Mouse (Mus musculus) fat pad, adult 2 months (tissue): Measurements from ENCODE around the gene Lrp10.

Experiments
- DNase-seq: peaks from one replicate; pipeline ENCODE4 v3.0.0-alpha.2; 2011; ENCODE audit warnings: low read depth, low spot score; ENCODE audit errors: extremely low read depth

The Lrp10 gene

DNA sequence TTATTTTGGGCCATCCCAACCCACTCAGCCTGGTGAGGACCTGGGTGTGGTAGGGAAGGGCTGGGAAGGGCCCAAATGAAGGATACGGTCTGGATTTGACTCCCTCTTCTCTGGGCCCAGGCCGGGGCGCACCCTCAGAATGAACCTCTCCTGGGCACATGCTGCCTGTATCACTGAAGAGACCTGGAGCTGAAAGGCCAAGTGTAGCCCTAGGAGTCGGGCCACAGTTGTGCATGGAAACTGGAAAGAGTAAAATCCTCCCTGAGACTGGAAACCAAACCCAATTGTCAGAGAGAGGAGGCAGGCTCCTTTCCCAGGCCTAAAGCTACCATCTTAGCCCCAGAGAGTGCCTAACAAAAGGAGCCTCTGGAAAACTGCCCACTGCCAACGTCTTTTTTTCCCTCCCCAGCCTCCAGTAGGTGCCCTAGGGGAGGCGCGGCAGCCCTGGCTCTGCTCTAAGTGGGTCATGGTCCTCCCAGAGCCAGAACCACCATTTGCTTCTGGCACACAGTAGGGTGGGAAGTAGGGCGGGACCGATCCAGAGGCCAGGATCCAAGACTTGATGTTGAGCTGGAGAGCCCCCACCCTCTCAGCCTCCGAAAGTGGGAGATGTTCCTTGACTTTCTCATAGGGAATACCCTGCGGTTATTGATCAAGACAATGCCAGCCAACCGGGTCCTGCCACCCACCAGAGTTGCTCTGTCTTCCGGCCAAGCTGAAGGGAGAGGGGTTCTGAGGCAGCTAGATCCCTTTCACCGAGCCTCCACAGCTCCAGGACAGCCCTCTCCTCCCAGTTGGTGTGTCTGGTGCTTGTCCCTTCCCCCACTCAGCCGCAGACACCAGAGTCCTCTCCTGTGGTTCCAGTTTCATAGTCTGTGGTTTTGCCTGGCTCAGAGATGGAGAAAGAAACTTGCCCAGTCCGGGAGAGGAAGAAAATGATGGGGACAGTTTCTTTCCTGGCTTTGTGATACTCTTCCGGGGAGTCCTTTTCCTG, 30.8 kb upstream of the Lrp10 start:
- DNase-seq, result no peak

DNA sequence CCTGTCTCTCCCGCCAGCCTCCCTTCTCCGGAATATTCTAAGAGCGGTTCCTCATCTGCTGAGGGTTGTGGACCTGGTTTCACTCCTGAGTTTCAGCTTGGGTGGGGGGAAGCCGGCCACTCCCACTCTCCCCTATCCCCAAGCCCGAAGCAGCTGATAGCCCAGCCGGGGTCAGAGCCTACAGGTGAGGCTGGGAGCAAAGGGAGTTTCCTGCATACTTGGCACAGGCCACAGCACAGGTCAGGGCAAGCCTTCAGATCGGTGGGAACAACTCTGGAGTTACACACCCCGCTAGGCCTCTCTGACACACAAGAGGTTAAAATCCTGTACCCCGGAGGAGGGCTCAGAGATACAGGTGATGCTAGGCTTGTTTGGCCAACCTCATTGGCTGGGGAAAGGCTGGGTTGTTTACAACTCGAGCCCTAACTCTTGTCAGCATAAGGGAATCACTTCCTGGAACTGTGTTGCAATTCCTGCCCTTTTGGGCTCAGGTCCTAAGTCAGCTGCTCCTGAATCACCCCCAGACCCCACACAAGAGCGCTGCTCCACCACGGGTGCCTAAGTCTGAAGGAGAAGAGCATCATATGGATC, 29.9 kb upstream of the Lrp10 start:
- no peak for DNase-seq

DNA sequence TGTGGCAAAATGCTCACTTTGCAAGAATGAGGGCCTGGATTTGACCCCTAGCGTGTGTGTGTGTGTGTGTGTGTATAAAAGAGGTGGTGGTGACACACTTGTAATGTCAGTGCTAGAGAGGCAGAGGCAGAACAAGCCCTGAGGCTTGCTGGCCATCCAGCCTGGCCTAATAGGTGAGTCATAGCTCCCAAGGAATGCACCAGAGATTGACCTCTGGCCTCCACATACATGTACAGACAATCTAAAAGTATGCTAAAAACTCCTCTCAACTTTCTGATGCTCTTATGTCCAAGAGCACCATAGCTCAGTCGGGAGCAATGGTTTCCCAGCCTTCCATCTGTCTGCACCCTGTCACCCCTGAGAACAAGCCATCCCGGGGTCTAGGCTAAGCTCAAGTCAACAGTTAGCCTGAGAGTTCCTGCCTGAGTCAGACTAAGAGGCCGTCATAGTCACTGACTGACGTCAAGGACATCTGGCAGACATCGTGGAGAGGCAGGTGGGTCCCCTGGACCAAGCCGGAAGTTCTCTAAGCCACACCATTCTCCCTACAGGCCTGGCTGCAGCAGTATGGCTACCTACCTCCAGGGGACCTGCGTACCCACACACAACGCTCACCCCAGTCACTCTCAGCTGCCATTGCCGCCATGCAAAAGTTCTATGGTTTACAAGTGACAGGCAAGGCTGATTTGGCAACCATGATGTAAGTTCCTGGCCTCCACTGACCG, 28.6 kb upstream of the Lrp10 start:
- no peak for DNase-seq

DNA sequence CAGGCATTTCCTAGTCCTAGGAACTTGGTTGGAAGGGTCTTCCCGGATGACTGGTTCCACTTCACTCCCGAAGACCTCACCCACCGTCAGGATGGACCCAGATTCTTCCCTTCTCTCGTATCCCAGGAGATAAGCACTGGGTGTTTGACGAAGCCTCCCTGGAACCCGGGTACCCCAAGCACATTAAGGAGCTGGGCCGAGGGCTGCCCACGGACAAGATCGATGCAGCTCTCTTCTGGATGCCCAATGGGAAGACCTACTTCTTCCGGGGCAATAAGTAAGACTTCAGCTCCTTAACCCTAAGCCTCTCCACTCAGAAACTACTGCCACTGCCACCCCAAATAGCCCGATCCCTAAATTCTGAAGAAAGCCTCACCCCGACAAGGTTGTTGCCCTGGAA, 24.8 kb upstream of the Lrp10 start:
- no peak for DNase-seq

DNA sequence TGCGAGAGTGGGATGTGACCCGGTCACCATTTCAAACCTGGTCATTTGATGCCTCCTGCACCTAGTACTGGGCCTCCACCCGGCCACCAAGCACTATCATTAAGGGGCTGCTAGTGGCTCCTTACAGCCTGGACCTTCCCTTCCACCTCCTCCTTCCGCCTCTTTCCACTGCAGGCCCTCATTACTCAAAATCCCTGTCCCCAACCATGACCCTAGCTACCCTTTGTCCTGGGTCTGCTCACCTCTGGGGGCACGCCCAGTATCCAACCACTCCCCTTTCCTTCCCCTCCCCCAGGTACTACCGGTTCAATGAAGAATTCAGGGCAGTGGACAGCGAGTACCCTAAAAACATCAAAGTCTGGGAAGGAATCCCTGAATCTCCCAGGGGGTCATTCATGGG, 24.3 kb upstream of the Lrp10 start:
- no peak for DNase-seq

DNA sequence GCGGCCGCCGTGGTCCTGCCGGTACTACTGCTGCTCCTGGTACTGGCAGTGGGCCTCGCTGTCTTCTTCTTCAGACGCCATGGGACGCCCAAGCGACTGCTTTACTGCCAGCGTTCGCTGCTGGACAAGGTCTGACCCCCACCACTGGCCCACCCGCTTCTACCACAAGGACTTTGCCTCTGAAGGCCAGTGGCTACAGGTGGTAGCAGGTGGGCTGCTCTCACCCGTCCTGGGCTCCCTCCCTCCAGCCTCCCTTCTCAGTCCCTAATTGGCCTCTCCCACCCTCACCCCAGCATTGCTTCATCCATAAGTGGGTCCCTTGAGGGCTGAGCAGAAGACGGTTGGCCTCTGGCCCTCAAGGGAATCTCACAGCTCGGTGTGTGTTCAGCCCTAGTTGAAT, 23.4 kb upstream of the Lrp10 start:
- no peak for DNase-seq

DNA sequence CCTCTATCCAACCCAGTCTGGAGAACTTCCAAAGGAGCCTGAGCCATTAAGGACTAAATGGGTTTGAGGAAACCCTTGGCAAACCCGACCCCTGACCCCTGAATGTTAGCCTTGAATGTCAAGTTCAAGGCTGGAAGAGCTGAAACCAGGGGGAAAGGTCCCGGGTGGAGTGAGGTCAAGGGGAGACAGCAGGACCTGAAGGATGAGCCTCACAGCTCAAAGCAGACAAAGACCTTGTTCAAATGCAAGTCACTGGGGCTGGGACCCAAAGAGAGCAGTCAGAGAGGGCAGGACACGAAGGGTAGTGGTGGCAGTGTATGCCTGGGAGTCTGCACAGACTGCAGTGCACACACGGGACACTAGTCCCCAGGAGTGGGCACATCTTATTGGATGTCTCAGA, 22.6 kb upstream of the Lrp10 start:
- no peak for DNase-seq

DNA sequence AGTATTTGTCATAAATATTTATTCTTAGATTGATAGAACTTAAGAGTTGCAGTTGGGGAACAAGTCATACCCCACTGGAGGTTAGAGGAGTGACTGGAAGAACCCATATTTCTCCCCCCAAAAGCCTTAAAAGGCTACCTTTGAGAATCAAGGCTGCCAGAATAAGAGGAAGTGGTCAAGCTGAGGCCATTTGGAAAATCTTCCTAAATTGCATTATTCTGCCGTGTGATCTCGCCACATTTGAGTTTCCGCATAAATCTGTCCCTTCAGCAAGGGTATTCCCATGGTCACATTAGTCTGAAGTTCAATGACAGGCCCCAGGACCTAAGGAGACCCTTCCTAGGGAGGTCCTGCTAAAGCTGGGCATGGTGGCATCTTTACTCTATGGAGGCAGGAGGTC, 21.4 kb upstream of the Lrp10 start:
- DNase-seq, result no peak

DNA sequence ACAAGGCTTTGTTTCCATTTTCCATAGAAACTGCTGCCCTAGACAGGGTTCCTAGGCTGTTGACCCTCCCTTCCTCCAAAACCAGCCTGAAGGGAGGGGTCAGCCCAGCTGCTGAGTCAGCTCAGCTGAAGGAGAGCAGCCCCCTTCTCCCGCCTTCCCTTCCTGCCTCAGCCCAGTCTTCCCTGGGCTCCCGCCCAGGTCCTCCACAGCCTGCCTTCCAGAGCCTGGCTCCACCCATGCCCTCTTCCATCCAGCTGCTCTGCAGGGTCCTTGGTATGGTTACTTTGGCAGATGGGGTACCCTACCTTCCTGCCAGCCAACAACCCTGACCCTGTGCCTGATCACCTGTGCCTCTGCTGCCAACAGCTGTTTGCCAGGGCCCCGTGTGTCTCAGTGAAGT, 20.7 kb upstream of the Lrp10 start:
- DNase-seq, result no peak

DNA sequence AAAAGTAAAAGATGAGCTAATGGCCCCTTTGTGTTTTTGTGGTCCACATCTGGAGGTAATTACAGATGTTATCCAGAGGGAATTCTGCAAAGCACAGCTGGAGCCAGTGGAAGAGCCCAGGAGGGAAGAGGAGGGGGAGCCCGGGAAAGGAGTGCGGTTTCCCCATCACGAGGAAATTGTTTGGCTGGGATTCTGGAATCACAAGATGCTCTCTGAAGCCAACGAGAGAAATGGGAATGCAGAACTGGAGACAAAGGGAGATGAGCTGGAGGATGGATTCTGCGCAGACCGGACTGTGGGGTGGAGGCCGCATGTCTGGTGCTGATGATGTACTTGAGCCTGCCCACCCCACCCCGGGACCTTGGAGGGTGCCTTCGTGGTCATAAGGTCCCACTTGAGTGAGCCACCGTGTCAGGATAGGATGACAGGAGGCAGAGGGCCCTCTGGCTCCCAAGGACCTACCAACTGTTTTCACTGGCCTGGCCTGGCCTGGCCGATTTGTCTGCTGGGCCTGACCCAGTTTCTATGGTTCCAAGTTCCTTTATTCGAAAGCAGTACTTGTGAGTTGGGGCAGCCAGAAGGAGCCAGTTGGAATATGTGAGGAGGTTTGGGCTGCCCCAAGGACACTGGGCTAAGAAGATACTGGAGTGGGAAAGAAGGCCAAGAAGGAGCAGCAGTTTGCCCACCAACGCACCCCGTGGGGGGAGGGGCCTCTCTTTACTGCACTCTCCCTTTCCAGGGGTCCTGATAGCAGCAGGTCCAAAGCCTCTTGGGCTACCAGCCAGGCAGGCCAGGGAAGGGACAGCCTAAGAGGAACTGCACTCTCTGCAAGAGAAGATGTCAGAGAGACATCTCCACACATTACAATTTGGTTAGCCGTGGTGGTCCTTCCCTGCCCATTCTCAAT, 20.0 kb upstream of the Lrp10 start:
- DNase-seq, result no peak

DNA sequence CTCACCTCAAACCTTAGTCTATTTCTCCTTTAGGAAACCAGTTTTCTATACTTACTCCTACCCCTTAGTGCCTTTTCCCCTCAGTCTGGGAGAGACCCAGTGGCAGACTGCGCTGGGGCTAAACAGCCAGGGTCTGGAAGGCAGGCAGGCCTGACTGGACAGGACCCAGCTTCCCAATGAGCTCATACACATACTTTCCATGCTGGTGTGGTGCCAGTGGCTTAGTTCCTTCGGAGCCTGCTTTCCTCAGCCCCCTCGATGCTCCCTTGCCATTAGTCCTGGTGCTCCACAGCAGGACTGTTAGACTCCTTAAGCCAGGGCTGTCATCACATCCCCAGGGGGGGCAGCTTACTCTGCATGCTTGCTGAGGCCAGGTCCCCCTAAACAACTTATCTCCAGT, 18.5 kb upstream of the Lrp10 start:
- no peak for DNase-seq

DNA sequence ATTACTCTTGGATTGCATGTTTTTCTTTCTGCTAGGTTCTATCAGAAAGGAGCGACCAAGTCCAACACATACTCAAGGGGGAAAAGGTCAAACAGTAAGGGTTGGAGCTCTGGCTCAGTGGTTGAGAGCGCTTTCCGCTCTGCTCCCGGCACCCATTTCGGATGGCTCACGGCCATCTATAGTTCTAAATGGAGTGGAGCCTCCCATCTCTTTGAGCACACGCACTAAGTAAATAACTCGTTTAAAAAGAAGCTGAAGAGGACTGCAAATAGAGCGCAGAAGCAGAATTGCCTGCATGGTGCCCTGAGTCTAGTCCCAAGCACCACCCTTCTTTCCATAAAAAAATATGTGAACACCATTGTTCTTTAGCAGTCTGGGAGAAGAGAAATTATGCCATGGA, 10.4 kb upstream of the Lrp10 start:
- DNase-seq, result no peak

DNA sequence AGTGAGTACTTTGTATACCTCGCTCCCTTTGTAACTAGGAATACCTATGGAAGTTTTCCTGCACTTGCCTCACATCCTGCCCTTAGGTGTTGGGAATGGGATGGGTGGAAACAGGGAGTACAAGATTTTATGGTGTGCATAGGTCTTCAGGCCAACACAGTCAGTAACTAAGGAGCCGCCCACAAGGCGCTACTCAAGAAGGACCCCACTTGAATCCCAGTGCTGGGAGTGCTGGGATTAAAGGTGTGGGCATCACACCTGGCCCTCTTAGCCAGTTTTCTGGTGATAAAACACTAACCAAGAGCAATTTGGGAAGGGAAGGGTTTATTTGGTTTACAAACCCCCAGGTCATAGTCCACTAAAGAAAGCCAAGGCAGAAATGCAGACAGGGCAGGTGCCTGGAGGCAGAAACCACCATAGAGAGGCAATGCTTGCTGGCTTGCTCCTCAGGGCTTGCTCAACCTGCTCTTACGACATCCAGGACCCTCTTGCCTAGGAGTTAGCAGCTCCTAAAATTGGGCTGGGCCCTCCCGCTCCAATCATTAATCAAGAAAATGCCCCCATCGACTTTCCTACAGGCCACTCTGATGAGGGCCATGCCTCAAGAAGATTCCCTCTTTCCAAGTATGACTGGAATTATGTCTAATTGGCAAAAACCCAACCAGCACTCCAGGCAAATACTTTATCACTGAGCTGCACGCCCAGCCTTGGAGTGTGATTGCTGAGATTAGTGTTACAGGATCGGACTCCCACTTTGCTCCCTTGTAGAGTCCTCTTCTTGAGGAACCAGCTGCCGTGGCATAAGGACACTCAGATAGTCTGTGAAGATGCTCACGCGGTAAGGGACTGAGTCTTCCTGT, 9.0 kb upstream of the Lrp10 start:
- DNase-seq, result no peak

DNA sequence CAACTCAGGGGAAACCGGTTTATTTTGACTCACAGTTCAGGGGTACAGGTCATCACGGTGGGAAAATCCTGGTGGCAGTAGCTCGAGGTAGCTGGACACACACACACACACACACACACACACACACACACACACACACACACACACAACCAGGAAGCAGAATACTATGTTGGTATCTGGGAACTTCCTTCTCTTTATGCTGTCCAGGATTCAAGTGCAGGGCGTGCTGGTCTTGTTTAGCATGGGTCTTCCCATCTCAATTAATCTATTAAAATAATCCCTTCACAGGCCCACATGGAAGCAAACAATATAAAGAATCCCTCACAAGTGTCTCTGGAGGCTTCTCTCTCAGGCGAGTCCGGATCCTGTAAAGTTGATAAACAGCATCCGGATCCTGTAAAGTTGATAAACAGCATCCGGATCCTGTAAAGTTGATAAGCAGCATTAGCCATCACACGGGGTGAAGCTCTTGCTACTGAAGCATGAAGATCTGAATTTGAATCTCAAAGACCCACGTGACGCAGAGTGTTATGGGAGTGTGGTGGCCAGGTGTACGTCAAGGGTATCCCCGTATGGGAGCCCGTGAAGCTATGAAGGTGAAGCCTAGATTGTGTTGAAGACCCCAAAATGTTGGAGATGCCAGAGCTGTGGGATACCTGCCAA, 5.9 kb upstream of the Lrp10 start:
- DNase-seq, result no peak

DNA sequence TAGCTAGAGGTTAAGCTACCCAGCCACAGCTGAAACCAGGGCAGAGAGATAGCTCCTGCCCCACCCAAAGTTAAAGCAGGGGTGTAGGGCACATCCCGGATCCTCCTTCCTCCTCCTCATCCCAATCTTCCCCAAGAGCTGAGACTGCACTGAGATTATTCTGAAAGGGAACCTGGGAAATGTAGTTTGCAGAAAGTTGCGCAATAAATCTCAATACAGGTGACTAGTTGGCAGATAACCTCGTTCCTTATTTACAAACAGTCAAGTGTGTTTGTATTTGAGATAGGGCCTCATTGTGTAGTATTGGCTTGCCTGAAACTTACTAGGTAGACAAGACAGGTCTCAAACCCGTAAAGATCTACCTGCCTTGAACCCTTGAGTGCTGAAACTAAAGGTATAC, 1.8 kb upstream of the Lrp10 start:
- no peak for DNase-seq

DNA sequence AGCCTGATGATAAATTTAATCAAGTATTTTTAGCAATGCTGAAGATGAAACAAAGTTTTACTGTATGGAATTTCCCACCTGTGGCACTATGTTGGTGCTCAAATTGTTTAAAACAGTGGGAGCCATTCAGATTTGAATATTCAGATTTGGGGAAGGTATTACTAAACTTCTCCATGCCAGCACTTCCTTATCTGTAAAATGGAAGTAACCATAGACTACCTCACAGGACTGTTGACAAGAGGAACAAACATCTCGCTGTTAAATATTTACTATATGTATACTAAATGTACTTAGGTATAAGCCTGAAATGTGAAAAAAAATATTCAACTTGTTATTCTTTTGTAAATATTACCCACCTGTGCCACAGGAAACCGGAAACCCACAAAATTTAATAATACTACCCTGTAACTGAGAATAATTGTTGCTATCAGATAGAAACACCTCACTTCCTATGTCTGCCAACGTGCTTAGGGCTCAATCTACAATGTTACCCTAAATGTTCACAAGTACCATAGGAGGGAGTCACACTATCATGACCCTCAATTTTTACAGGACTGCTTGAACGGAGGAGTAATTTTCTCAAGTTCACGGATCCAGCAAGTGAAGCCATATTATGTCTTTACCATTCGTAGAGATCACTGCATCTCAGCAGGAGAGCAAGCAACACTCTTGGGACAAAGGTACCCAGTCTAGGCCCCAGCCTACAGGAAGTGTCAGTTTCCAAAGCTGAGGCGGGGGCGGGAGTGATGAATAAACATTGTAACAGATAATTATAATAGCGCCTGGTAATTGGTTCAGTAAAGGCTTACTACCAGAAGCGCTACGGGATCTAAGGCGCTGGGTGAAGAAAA, 604 bp upstream of the Lrp10 start:
- no peak for DNase-seq

DNA sequence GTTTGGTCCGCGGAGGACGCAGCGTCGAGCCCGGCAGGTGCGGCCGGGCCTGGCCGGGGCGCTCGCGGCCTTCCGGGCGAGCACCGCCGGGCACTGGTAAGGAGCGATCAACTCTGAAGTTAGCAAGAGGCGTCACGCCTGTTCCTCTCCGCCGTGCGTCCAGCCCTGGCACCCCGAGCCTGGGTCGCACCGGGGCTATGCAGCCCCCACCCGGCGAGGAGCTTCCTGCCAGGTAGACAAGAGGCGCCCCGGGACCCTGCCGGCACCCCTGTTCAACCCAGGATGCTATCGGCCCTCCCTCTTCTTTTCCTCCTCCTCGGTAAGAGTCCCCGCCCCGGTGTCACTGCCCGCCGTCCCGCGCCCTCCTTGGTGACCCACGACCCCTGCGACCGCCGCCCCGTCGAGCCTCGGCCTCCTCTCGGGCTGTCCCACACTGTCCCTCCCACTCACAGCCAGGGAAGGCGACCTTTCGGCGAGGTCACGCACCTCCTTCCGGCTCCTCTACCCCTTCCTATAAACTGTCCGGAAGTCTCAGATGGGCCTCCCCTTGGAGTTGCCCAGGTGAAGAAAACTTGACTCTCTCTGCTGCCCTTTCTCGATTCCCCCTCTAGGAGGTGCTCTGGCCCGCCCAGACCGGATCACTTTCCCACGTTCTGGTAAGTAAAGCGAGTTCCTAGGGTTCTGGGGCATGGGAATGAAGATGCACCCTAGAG, 512 bp downstream of the Lrp10 start:
- peak; percentile 21 for DNase-seq

DNA sequence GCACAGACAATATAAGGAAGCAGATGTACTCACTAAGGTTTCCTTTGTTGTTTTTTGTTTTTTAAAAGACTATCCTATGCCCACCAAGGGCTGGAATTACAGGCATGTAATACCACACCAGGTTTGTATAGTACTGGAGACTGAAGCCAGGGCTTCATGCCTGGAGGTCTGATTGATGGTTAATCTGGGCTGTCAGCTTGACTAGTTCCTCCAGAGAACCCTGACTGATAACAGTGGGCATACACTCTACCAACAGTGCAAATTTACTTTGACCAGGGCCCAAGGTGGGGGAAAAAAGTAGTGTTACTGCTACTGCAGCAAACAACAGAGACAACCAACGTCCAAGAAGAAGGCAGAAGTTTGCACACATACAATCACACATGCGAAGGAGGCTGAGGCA, 7.5 kb downstream of the Lrp10 start:
- no peak for DNase-seq
